Mouse (Mus musculus) 416B (cell line): ENCODE results near the gene Tll2.

Experiments used
- DNase-seq: peaks from one replicate; pipeline ENCODE4 v3.0.0; 2011; ENCODE audit warnings: low read depth

Gene Tll2

GRCm38 (mm10) chr19:41160388-41160787 lies 46.2 kb downstream of the Tll2 start:
- no peak for DNase-seq

- no peak for DNase-seq
Observed at GRCm38 (mm10) chr19:41154681-41155080, 52.0 kb downstream of the Tll2 start.

- DNase-seq = no peak
Observed at GRCm38 (mm10) chr19:41152462-41152861, 54.2 kb downstream of the Tll2 start.

GRCm38 (mm10) chr19:41152016-41152370 lies 54.6 kb downstream of the Tll2 start:
- no peak for DNase-seq

- DNase-seq = no peak
Observed at GRCm38 (mm10) chr19:41151321-41152015, 55.2 kb downstream of the Tll2 start.

- peak; percentile 11 for DNase-seq
Observed at GRCm38 (mm10) chr19:41140961-41141360, 65.7 kb downstream of the Tll2 start.

- peak; percentile 38 for DNase-seq
Observed at GRCm38 (mm10) chr19:41139629-41140028, 67.0 kb downstream of the Tll2 start.

- no peak for DNase-seq
Observed at GRCm38 (mm10) chr19:41123009-41123408, 83.6 kb downstream of the Tll2 start.

GRCm38 (mm10) chr19:41119924-41120323 lies 86.7 kb downstream of the Tll2 start:
- no peak for DNase-seq

- DNase-seq = no peak
Observed at GRCm38 (mm10) chr19:41118346-41118745, 88.3 kb downstream of the Tll2 start.

- DNase-seq = no peak
Observed at GRCm38 (mm10) chr19:41117334-41117733, 89.3 kb downstream of the Tll2 start.

GRCm38 (mm10) chr19:41114611-41115010 lies 92.0 kb downstream of the Tll2 start:
- DNase-seq = no peak

GRCm38 (mm10) chr19:41113911-41114531 lies 92.6 kb downstream of the Tll2 start:
- DNase-seq = no peak

- DNase-seq = no peak
Observed at GRCm38 (mm10) chr19:41112609-41113008, 94.0 kb downstream of the Tll2 start.

- DNase-seq = no peak
Observed at GRCm38 (mm10) chr19:41109991-41110390, 96.6 kb downstream of the Tll2 start.

GRCm38 (mm10) chr19:41109496-41109895 lies 97.1 kb downstream of the Tll2 start:
- no peak for DNase-seq

- no peak for DNase-seq
Observed at GRCm38 (mm10) chr19:41108666-41109065, 98.0 kb downstream of the Tll2 start.

- DNase-seq = no peak
Observed at GRCm38 (mm10) chr19:41107530-41107929, 99.1 kb downstream of the Tll2 start.

- DNase-seq = peak; percentile 62
Observed at GRCm38 (mm10) chr19:41104922-41105321, 101.7 kb downstream of the Tll2 start.

GRCm38 (mm10) chr19:41101390-41101789 lies 105.2 kb downstream of the Tll2 start:
- no peak for DNase-seq

GRCm38 (mm10) chr19:41100863-41101262 lies 105.8 kb downstream of the Tll2 start:
- no peak for DNase-seq

- DNase-seq = no peak
Observed at GRCm38 (mm10) chr19:41097038-41097437, 109.6 kb downstream of the Tll2 start.

- peak; percentile 63 for DNase-seq
Observed at GRCm38 (mm10) chr19:41091901-41092300, 114.7 kb downstream of the Tll2 start.

- peak; percentile 72 for DNase-seq
Observed at GRCm38 (mm10) chr19:41089833-41090232, 116.8 kb downstream of the Tll2 start.
